Mouse (Mus musculus) embryonic facial prominence, embryonic 11.5 days (tissue): ENCODE data around the gene Ptpn1. TPM values are rescaled to one million over a fixed set of nuclear protein-coding genes. Genes with fewer than 3 reads are reported as not detected.

Experiments used
- ATAC-seq: fragments of 200-750 bp; cut with Nextera tagmentation; replicated peaks from 2 replicates; pipeline ENCODE4 v1.8.0; 2017; ENCODE audit warnings: low read depth; ENCODE audit not compliant: insufficient number of reproducible peaks, low FRiP score, low TSS enrichment
- DNase-seq: peaks from one replicate; pipeline ENCODE4 v3.0.0-alpha.2; 2015; ENCODE audit warnings: low spot score
- H3K27ac ChIP-seq: fragments of 300-500 bp; sonication (generic); replicated peaks from 2 replicates; pipeline ENCODE4 v1.5.1; 2014; ENCODE audit warnings: mild to moderate bottlenecking, low read depth, low read length, control low read depth
- H3K27me3 ChIP-seq: fragments of 300-500 bp; sonication (generic); 2 replicates; pipeline ENCODE4 v1.6.1; 2014; ENCODE audit warnings: mild to moderate bottlenecking, low read length, moderate library complexity, mixed read lengths; ENCODE audit not compliant: control insufficient read depth, insufficient read depth
- H3K36me3 ChIP-seq: fragments of 300-500 bp; sonication (generic); replicated peaks from 2 replicates; pipeline ENCODE4 v1.6.1; 2014; ENCODE audit warnings: low read depth, mild to moderate bottlenecking, low read length, moderate library complexity, mixed read lengths; ENCODE audit not compliant: control insufficient read depth, insufficient read depth
- H3K4me1 ChIP-seq: fragments of 300-500 bp; sonication (generic); 2 replicates; pipeline ENCODE4 v1.6.1; 2014; ENCODE audit warnings: low read length, mixed read lengths; ENCODE audit not compliant: control insufficient read depth, insufficient read depth
- H3K4me2 ChIP-seq: fragments of 300-500 bp; sonication (generic); 2 replicates; pipeline ENCODE4 v1.6.1; 2014; ENCODE audit warnings: low read depth, mild to moderate bottlenecking, control low read depth, low read length, moderate library complexity
- H3K4me3 ChIP-seq: fragments of 300-500 bp; sonication (generic); 2 replicates; pipeline ENCODE4 v1.5.1; 2014; ENCODE audit warnings: low read depth, low read length, control low read depth
- H3K9ac ChIP-seq: fragments of 300-500 bp; sonication (generic); replicated peaks from 2 replicates; pipeline ENCODE4 v1.6.1; 2014; ENCODE audit warnings: mild to moderate bottlenecking, control low read depth, low read length
- H3K9me3 ChIP-seq: fragments of 300-500 bp; sonication (generic); replicated peaks from 2 replicates; pipeline ENCODE4 v1.6.1; 2016; ENCODE audit warnings: mild to moderate bottlenecking, low read length, inconsistent platforms, mixed read lengths; ENCODE audit not compliant: control insufficient read depth
- WGBS: fragments of 180-500 bp; shearing (Covaris S2); extraction: QIAGEN DNeasy Blood & Tissue Kit; methylation state at CpG from one replicate; pipeline ENCODE4 v1.1.7; 2014; 5-methylcytosine and 5-hydroxymethylcytosine counted together
- polyA plus RNA-seq: library from polyadenylated mRNA; unstranded; fragments of >200 nt; fragmentation: Nextera tagmentation; extraction: Ambion mirVana; gene quantifications from 2 replicates; pipeline ENCODE4 v1.2.1, GENCODE M21; 2014

Ptpn1 gene
- polyA plus RNA-seq, 1 experiment from 2014 or later = 56.6 TPM

GRCm38 (mm10) chr2:168025882-168026281 is 94.0 kb downstream of the Ptpn1 start:
- no peak for DNase-seq
- ATAC-seq = no peak
- 88% methylated on average over 8 of the region's 8 CpGs for WGBS
- H3K27me3 ChIP-seq = no peaks in the 10 kb centered on the region
- no peaks in the 10 kb centered on the region for H3K4me1 ChIP-seq
- H3K9me3 ChIP-seq = no peaks in the 10 kb centered on the region
- H3K4me2 ChIP-seq = no peak overlapping the region
- no peak overlapping the region for H3K9ac ChIP-seq
- no peak overlapping the region for H3K4me3 ChIP-seq
- no peaks in the 10 kb centered on the region for H3K36me3 ChIP-seq
- no peak overlapping the region for H3K27ac ChIP-seq

GRCm38 (mm10) chr2:168026467-168026866 is 94.6 kb downstream of the Ptpn1 start:
- H3K4me3 ChIP-seq = no peak overlapping the region
- ATAC-seq (no peak), DNase-seq (no peak)
- no peaks in the 10 kb centered on the region for H3K27me3 ChIP-seq
- no peaks in the 10 kb centered on the region for H3K36me3 ChIP-seq
- H3K9me3 ChIP-seq = no peaks in the 10 kb centered on the region
- WGBS = 48% methylated on average over 3 of the region's 3 CpGs
- H3K27ac ChIP-seq = no peak overlapping the region
- no peak overlapping the region for H3K4me2 ChIP-seq
- no peaks in the 10 kb centered on the region for H3K4me1 ChIP-seq
- no peak overlapping the region for H3K9ac ChIP-seq

GRCm38 (mm10) chr2:168028376-168028775 is 96.5 kb downstream of the Ptpn1 start:
- no peaks in the 10 kb centered on the region for H3K9me3 ChIP-seq
- DNase-seq = no peak
- no peak overlapping the region for H3K4me3 ChIP-seq
- H3K27me3 ChIP-seq = no peaks in the 10 kb centered on the region
- 96% methylated on average over 3 of the region's 3 CpGs for WGBS
- no peak for ATAC-seq
- H3K4me1 ChIP-seq = no peaks in the 10 kb centered on the region
- no peak overlapping the region for H3K9ac ChIP-seq
- no peak overlapping the region for H3K4me2 ChIP-seq
- H3K27ac ChIP-seq = no peak overlapping the region
- H3K36me3 ChIP-seq = no peaks in the 10 kb centered on the region

Other genes with a start within 250 kb of the Ptpn1 start
- gene Cebpb, start 243.1 kb upstream of the Ptpn1 start, polyA plus RNA-seq = 3.1 and 4.4 TPM in 2 replicates
- 31.9 and 34.1 TPM in 2 replicates for gene Tmem189, start 242.2 kb upstream of the Ptpn1 start, polyA plus RNA-seq
- gene Ripor3, start 78.6 kb downstream of the Ptpn1 start, polyA plus RNA-seq = 0.69 and 0.77 TPM in 2 replicates
- 4.8 and 5.1 TPM in 2 replicates for gene Pard6b, start 148.9 kb downstream of the Ptpn1 start, polyA plus RNA-seq